Mouse (Mus musculus): ENCODE measurements at regions not wholly inside any gene's neighbourhood (a gene's known extent, or its start where the extent isn't known, plus 50 kb on each side); places are given as distances from the start of the nearest gene placed in this dataset.

DNA sequence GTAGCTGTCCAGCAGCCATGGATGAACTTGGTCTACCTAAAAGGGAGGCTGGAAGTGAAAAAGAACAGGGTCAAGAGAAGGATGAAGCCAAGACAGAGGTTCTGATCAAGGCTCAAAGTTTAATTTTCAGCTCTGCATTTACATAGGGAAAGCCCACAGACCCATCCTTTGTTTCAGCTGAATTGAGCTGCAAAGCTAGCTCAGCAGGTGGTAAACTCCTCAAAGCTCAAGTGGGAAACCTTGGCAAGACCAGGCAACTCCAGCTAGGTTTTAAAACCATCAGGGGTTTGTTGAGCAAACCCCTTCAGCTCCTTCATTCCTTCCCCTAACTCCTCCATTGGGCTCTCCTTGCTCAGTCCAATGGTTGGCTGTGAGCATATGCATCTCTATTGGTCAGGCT lies 108.8 kb upstream of the Nat3 start:
- Histone ChIP-seq H3K9ac (no peak overlapping the region), H3K4me1 (ENCODE audit: insufficient read depth) (no peaks in the 10 kb centered on the region), H3K27me3 (ENCODE audit: insufficient read depth, low read length) (no peaks in the 10 kb centered on the region), H3K4me2 (ENCODE audit: low read depth) (no peak overlapping the region), H3K9me3 (ENCODE audit: low read length) (no peaks in the 10 kb centered on the region), H3K36me3 (ENCODE audit: insufficient read depth) (no peaks in the 10 kb centered on the region), H3K4me3 (ENCODE audit: low read depth, low read length) (no peak overlapping the region), H3K27ac (ENCODE audit: low read depth, low read length) (no peak overlapping the region)
- no peak for TF ChIP-seq CTCF (IDR thresholded peaks at IDR 0.05; ENCODE audit: low read depth)
- no peak for DNase-seq
- no peak for ATAC-seq

DNA sequence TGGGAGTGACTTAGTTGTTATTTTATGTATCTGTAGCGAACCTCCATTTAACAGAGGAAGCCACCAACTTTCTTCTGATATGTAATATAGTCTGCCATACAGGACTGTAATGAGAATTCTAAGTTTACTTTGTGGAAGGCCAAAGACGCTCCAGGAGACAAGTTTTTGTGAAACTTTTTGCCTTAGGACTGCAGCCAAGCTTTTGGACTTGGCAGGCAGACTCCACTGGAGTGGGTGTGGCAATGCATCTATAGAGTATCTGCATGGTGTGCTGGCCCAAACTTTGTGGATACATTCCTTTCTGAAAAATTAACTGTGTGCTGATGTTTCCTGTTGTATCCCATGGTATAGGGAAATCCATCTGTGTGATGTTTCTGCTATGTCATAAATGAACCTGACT lies 101.1 kb upstream of the Nat3 start:
- Histone ChIP-seq H3K9me3 (ENCODE audit: low read length) (no peaks in the 10 kb centered on the region), H3K4me2 (ENCODE audit: low read depth) (no peak overlapping the region), H3K4me3 (ENCODE audit: low read depth, low read length) (no peak overlapping the region), H3K9ac (no peak overlapping the region), H3K4me1 (ENCODE audit: insufficient read depth) (no peaks in the 10 kb centered on the region), H3K27me3 (ENCODE audit: insufficient read depth, low read length) (no peaks in the 10 kb centered on the region), H3K36me3 (ENCODE audit: insufficient read depth) (no peaks in the 10 kb centered on the region), H3K27ac (ENCODE audit: low read depth, low read length) (no peak overlapping the region)
- ATAC-seq, result no peak
- DNase-seq, result no peak
- TF ChIP-seq CTCF (IDR thresholded peaks at IDR 0.05; ENCODE audit: low read depth), result no peak
- WGBS, result 87% methylated on average over 2 of the region's 2 CpGs
